Mouse (Mus musculus) limb, embryonic 13.5 days (tissue): ENCODE data around the gene Vav3. TPM values are rescaled to one million over a fixed set of nuclear protein-coding genes. Genes with fewer than 3 reads are reported as not detected.

ENCODE experiments used
- ATAC-seq: fragments of 200-750 bp; cut with Nextera tagmentation; 2 replicates; pipeline ENCODE4 v1.8.0; 2017; ENCODE audit warnings: low read depth, moderate number of reproducible peaks, moderate TSS enrichment; ENCODE audit not compliant: low FRiP score
- H3K27ac ChIP-seq: fragments of 300-500 bp; sonication (generic); 2 replicates; pipeline ENCODE4 v1.5.1; 2015; ENCODE audit warnings: inconsistent platforms, mild to moderate bottlenecking, moderate library complexity
- H3K27me3 ChIP-seq: fragments of 300-500 bp; sonication (generic); 2 replicates; pipeline ENCODE4 v1.6.1; 2015; ENCODE audit warnings: mild to moderate bottlenecking, inconsistent platforms
- H3K36me3 ChIP-seq: fragments of 300-500 bp; sonication (generic); 2 replicates; pipeline ENCODE4 v1.6.1; 2015; ENCODE audit warnings: inconsistent platforms, mild to moderate bottlenecking, moderate library complexity
- H3K4me1 ChIP-seq: fragments of 300-500 bp; sonication (generic); 2 replicates; pipeline ENCODE4 v1.6.1; 2015; ENCODE audit warnings: inconsistent platforms
- H3K4me2 ChIP-seq: fragments of 300-500 bp; sonication (generic); replicated peaks from 2 replicates; pipeline ENCODE4 v1.6.1; 2015; ENCODE audit warnings: inconsistent platforms, mild to moderate bottlenecking, moderate library complexity
- H3K4me3 ChIP-seq: fragments of 300-500 bp; sonication (generic); 2 replicates; pipeline ENCODE4 v1.5.1; 2015; ENCODE audit warnings: moderate library complexity, mild to moderate bottlenecking, inconsistent platforms
- H3K9ac ChIP-seq: fragments of 300-500 bp; sonication (generic); 2 replicates; pipeline ENCODE4 v1.6.1; 2015; ENCODE audit warnings: mild to moderate bottlenecking, inconsistent platforms
- H3K9me3 ChIP-seq: fragments of 300-500 bp; sonication (generic); 2 replicates; pipeline ENCODE4 v1.6.1; 2016; ENCODE audit warnings: inconsistent platforms
- WGBS: fragments of 180-500 bp; shearing (Covaris S2); methylation state at CpG from one replicate; pipeline ENCODE4 v1.1.7; 2015; 5-methylcytosine and 5-hydroxymethylcytosine counted together
- polyA plus RNA-seq: library from polyadenylated mRNA; unstranded; fragments of >200 nt; fragmentation: Nextera tagmentation; extraction: Ambion mirVana; gene quantifications from 2 replicates; pipeline ENCODE4 v1.2.1, GENCODE M21; 2015

Gene Vav3
- polyA plus RNA-seq, 1 experiment from 2014 or later = 11.6 TPM

DNA sequence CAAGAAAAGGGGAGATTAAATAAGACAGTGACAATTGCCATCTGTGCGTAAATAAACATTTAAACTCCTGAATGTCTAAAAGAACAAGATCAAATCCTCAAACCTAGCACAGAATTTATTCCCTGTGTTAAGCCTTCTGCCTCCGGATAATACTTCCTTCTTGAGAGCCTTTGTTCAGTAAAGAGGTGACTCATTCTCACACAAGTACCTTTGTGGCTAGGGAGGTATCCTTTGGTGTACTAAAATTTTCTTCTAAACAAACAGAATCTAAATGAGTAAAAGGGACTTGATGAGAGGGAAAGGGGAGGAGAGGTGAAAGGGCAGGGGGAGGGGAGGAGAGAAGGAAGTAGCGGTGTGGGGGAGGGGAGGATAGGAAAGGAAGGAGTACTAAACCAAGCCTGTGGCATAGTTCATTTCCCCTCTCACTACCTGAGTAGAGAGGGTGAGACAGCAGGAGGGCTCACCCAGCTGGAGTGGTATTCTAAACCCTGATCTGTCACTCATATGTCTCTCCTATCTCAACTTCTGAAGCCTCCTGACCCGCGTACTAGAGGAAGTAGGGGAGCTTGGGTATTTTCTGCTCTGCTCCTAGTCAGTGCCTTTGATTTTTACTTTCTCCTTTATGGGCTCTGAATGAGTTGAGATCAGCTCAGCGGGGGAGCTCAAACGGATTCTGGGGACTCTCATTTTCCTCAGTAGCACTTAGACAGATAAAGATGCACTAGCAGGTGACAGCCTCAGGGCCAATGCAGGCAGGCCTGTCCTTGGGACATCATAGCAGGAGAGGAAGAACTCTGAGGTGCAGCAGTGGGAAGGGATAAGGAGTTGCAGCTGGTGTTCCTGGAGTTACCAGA, 16.8 kb upstream of the Vav3 start:
- Histone ChIP-seq H3K4me2 (no peak overlapping the region), H3K27ac (no peak overlapping the region), H3K27me3 (no peaks in the 10 kb centered on the region), H3K36me3 (no peaks in the 10 kb centered on the region), H3K9me3 (no peaks in the 10 kb centered on the region), H3K4me3 (no peak overlapping the region), H3K4me1 (no peaks in the 10 kb centered on the region), H3K9ac (no peak overlapping the region)
- 63% methylated on average over 7 of the region's 7 CpGs for WGBS
- no peak for ATAC-seq

DNA sequence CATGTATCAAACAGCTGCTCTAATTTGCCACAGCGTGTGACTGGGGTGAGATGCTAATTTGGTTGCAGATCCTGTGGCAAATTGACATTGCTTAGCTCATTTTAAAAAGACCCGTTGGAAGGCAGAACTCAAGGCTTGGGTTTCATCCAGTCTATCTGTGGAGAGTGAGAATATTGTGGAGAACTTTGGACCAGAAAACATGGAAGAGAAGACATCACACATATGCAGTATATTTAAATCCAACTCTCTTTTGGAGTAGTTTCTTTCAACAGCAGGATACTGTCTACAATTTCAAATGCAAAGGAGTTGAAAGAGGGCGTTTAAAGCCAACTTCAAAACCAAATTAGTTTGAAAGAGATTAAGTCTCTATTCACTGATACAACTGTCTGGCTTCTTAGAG, 13.3 kb upstream of the Vav3 start:
- 69% methylated on average over 3 of the region's 3 CpGs for WGBS
- Histone ChIP-seq H3K4me2 (no peak overlapping the region), H3K4me3 (no peak overlapping the region), H3K36me3 (no peaks in the 10 kb centered on the region), H3K9me3 (no peaks in the 10 kb centered on the region), H3K9ac (no peak overlapping the region), H3K27me3 (no peaks in the 10 kb centered on the region), H3K27ac (no peak overlapping the region), H3K4me1 (no peaks in the 10 kb centered on the region)
- no peak for ATAC-seq

DNA sequence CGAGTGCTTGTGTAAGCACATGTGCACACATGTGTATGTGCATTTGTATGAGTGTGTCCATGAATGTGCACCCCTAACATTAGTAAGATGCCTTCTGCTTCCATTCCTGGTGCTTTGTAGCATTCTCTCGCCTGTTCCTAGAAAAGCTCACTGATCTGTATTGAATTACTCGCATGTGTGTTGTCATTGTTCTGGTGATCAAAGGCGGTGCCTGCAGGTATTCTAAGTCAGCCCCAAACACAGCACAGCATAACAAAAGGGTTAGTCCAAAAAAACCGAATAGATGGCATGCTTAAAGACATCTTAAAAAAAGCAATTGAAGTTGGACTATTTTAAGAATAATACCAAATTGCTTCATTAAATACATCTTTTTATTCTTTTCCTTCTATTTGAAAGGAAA, 7.7 kb upstream of the Vav3 start:
- Histone ChIP-seq H3K4me2 (no peak overlapping the region), H3K36me3 (no peaks in the 10 kb centered on the region), H3K4me3 (no peak overlapping the region), H3K27ac (no peak overlapping the region), H3K9me3 (no peaks in the 10 kb centered on the region), H3K27me3 (no peaks in the 10 kb centered on the region), H3K4me1 (no peaks in the 10 kb centered on the region), H3K9ac (no peak overlapping the region)
- ATAC-seq = no peak
- WGBS = 57% methylated on average over 5 of the region's 5 CpGs

DNA sequence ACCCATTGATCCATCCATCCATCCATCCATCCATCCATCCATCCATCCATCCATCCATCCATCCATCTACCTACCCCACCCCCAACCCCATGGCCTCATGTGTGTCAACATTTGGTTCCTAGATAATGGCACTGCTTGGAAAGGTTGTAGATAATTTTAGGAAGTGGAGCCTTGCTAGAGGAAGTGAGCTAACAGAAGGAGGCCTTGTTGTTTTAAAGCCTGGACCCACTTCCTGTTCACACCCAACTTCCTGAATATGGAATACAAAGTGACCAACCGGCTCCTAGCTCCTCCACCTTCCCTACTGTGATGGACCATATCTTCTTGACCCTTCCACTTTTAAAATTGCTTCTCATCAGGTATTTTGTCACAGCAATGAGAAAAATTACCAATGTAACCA, 5.0 kb upstream of the Vav3 start:
- H3K4me2 ChIP-seq = no peak overlapping the region
- ATAC-seq = no peak
- no peak overlapping the region for H3K27ac ChIP-seq
- no peak overlapping the region for H3K9ac ChIP-seq
- no peaks in the 10 kb centered on the region for H3K36me3 ChIP-seq
- H3K27me3 ChIP-seq = no peaks in the 10 kb centered on the region; the same call in 1 of the 2 replicates
- no peaks in the 10 kb centered on the region for H3K4me1 ChIP-seq
- H3K9me3 ChIP-seq = no peaks in the 10 kb centered on the region
- WGBS = 80% methylated on average over 1 of the region's 1 CpGs
- no peak overlapping the region for H3K4me3 ChIP-seq

DNA sequence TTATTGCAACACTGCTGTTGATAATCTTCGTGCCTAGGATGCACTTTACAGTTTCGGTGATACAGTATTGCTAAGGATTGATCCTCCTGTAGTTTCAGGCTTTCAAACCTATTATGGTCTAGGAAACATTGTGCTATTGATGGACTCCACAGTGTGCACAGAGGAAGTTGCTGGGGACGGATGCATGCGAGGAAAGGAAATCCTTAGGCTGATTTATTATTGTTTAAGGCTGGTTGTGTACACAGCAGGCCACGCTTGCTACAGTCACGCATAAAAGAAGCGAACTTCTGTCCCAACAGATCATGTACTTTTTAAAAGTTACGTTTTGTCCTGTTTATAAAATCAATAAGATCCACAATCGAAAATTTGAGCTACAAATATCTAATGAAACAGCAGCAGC, 1.2 kb upstream of the Vav3 start:
- H3K27ac ChIP-seq = no peak overlapping the region
- WGBS = 70% methylated on average over 9 of the region's 9 CpGs
- H3K9ac ChIP-seq = no peak overlapping the region
- H3K36me3 ChIP-seq = no peaks in the 10 kb centered on the region
- no peak overlapping the region for H3K4me3 ChIP-seq
- ATAC-seq = no peak
- H3K9me3 ChIP-seq = no peaks in the 10 kb centered on the region
- peak overlapping the region; percentile 92; the same call in 1 of the 2 replicates for H3K4me2 ChIP-seq
- H3K27me3 ChIP-seq = peaks cover 14% of the 10 kb centered on the region
- H3K4me1 ChIP-seq = peaks cover 13% of the 10 kb centered on the region

DNA sequence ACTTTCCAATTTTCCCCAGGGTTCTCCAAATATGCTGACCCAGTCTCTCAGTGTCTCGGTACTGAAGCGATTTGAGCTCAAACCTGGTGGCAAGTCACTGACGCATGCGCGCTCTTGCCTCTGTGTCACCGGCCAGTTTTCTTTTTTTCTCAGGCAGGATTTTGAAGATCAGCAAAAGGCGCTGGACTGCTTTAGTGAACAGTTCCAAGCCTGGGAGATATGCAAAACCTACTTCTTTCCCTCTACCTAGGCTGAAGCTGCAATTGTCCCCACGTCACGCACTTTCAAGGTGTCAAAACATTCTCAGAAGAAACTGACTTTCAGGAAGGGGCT, 546 bp upstream of the Vav3 start:
- peak overlapping the region; percentile 79 for H3K4me3 ChIP-seq
- peak overlapping the region; percentile 65; the same call in 1 of the 2 replicates for H3K27ac ChIP-seq
- H3K9me3 ChIP-seq = no peaks in the 10 kb centered on the region
- WGBS = 0% methylated on average over 9 of the region's 9 CpGs
- H3K9ac ChIP-seq = peak overlapping the region; percentile 74
- H3K4me1 ChIP-seq = peaks cover 13% of the 10 kb centered on the region
- 0 out of 2 replicates have a peak, but pooled peaks have one; percentile 29 for ATAC-seq
- H3K4me2 ChIP-seq = peak overlapping the region; percentile 92
- H3K27me3 ChIP-seq = peaks cover 14% of the 10 kb centered on the region
- H3K36me3 ChIP-seq = no peaks in the 10 kb centered on the region

DNA sequence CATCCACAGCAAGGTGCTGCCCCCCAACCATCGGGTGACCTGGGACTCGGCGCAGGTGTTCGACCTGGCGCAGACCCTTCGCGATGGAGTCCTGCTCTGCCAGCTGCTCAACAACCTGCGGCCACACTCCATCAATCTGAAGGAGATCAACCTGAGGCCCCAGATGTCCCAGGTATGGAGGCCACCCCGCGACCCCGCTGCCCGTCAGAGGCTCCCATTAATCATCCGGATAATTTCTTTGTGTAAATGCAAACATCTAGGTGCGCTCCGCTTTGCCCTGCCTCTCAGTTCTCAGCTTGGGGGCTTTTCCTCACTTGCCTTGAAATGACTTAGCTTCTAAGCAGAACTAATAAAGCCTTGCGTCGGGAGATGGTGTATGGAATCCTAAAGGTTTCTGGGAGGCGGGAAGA, 623 bp downstream of the Vav3 start:
- Histone ChIP-seq H3K9me3 (no peaks in the 10 kb centered on the region), H3K4me3 (peak overlapping the region; percentile 79), H3K27me3 (peaks cover 14% of the 10 kb centered on the region), H3K4me1 (peaks cover 13% of the 10 kb centered on the region), H3K9ac (peak overlapping the region; percentile 74), H3K4me2 (peak overlapping the region; percentile 92), H3K36me3 (no peaks in the 10 kb centered on the region), H3K27ac (peak overlapping the region; percentile 65; the same call in 1 of the 2 replicates)
- under 1% methylated on average over 18 of the region's 18 CpGs for WGBS
- ATAC-seq = peak; percentile 63

DNA sequence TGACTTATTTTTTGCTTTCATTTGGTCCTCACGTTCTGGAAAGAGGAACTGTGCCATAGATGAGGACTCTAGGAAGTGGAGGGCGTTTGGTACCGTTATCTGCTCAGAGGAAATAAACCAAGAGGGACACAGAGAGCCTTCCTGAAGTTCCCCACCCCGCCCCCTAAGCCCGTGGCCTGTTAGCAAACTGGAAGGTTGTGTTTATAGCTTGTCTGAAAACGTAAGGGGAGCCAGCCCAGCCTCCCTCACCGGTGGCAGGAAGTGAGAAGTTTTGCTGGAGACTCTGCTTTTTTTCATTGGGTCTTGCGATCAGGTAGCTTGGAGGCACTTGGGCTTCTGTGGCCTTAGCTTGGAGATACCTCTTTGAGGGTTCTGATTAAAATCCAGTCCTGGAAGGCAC, 1.2 kb downstream of the Vav3 start:
- H3K27ac ChIP-seq = no peak overlapping the region
- WGBS = 2% methylated on average over 8 of the region's 8 CpGs

DNA sequence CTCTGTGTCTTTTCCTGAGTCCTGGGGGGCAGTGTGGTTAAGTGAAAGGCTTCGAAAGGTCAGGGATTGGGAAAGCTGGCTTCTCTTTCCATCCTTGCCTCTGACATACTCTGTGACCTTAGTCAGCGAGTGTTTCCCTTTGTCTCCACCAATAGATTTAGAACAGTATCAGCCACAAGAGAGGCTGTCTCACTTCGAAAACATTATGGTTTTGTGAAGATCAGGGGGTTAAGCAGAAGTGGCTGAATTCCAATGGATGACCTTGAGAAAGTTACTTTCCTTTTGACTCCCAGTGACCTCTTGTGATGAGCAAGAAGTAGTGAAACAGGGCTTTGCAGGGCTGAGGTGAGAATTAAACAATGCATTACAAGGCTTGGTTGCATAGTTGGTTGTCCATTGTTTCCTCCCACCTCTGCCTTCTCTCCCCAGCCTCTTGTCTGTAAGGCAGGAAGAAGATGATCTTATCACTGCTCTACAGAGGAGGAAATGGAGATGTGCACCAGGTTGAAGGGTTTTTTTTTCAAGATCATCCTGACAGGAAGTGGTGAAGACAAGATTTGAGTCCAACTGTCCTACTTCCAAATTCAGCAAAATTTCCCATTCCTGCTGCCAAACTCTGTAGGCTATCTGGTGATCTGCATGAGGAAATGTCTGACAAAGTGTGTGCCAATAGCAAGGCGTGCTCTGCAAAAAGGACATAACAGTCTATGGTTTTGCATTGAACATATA, 11.7 kb downstream of the Vav3 start:
- Histone ChIP-seq H3K27ac (no peak overlapping the region), H3K27me3 (no peaks in the 10 kb centered on the region), H3K4me1 (no peaks in the 10 kb centered on the region), H3K4me2 (no peak overlapping the region), H3K9ac (no peak overlapping the region), H3K4me3 (no peak overlapping the region), H3K9me3 (no peaks in the 10 kb centered on the region), H3K36me3 (no peaks in the 10 kb centered on the region)
- WGBS = 86% methylated on average over 4 of the region's 4 CpGs
- ATAC-seq = no peak

More for the DNA sequence above, 1.2 kb downstream of the Vav3 start:
- no peak for ATAC-seq
- Histone ChIP-seq H3K4me1 (peaks cover 13% of the 10 kb centered on the region), H3K9me3 (no peaks in the 10 kb centered on the region), H3K9ac (peak overlapping the region; percentile 74; the same call in 1 of the 2 replicates), H3K36me3 (no peaks in the 10 kb centered on the region), H3K4me2 (peak overlapping the region; percentile 92), H3K4me3 (peak overlapping the region; percentile 79), H3K27me3 (peaks cover 14% of the 10 kb centered on the region)

DNA sequence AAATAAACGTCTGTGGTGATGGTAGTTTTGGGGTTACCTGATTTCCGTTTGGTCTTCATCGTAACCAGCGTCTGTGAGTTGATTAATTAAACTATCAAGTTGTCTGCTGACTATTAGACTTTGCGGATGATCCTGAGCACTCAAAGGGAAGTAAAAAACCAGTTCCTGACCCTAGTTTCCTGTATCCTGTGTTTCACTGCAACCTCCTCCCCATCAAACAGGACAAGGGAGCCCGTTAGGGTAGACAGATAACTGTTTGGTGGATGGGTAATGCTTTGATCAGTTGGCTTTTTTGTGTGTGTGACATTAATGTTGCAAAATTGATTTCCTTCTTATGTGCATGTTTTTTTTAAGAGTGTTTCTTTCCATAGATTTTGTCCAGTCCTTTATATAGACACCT, 12.2 kb downstream of the Vav3 start:
- 79% methylated on average over 6 of the region's 6 CpGs for WGBS
- H3K9me3 ChIP-seq = no peaks in the 10 kb centered on the region
- no peaks in the 10 kb centered on the region for H3K36me3 ChIP-seq
- no peak overlapping the region for H3K27ac ChIP-seq
- H3K9ac ChIP-seq = no peak overlapping the region
- no peak overlapping the region for H3K4me3 ChIP-seq
- H3K4me2 ChIP-seq = no peak overlapping the region
- no peak for ATAC-seq
- H3K4me1 ChIP-seq = no peaks in the 10 kb centered on the region
- H3K27me3 ChIP-seq = no peaks in the 10 kb centered on the region

DNA sequence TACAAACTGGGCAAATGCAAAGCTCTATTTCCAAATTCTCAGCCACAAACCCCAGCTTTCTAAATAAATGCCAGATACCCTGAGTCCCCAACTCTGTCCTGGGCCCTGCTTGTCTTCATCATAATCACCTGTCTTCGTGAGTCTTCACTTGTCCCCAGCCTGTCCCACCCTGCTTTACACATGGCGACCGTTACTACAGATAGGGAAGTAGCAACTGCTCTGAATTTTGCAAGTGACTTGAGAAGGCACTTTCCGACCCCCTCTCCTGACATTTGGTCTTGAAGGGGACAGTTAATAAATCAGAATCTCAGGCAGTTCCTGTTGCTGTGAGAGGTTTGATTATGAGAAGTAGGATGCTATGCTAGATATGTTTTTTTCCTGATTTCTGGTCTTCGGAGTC, 13.4 kb downstream of the Vav3 start:
- Histone ChIP-seq H3K9ac (no peak overlapping the region), H3K27me3 (no peaks in the 10 kb centered on the region), H3K9me3 (no peaks in the 10 kb centered on the region), H3K36me3 (no peaks in the 10 kb centered on the region), H3K4me2 (no peak overlapping the region), H3K4me3 (no peak overlapping the region), H3K4me1 (no peaks in the 10 kb centered on the region), H3K27ac (no peak overlapping the region)
- WGBS = 89% methylated on average over 5 of the region's 5 CpGs
- ATAC-seq = no peak

DNA sequence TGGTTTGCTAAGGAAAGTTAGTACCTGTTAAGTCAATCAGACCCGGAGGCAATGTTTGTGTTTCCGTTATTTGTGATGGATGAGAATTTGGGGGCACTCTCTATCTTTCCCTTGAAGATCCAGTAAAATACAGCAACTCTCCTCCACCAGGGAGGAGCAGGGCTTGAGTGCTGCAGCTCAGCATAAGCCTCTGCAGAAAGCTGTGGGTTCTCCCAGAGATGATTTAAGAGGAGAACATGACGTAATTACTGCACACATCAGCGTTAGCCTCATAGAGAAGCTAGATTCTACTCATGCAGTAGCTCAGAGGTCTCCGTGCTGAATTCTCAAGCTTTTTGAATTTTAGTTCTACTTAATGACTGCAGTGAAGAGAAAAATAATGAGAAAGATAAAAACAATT, 14.7 kb downstream of the Vav3 start:
- WGBS = 64% methylated on average over 5 of the region's 5 CpGs
- H3K9me3 ChIP-seq = no peaks in the 10 kb centered on the region
- no peaks in the 10 kb centered on the region for H3K27me3 ChIP-seq
- ATAC-seq = no peak
- no peak overlapping the region for H3K4me2 ChIP-seq
- no peak overlapping the region for H3K9ac ChIP-seq
- H3K4me3 ChIP-seq = no peak overlapping the region
- no peak overlapping the region for H3K27ac ChIP-seq
- H3K36me3 ChIP-seq = no peaks in the 10 kb centered on the region
- H3K4me1 ChIP-seq = no peaks in the 10 kb centered on the region
